Mouse (Mus musculus) c-Kit-positive CD71-positive TER-119-positive erythroid progenitor cells, embryonic 14.5 days (primary cell): ENCODE results near the gene Mcts2.

Experiments
- DNase-seq: peaks from one replicate; pipeline ENCODE4 v3.0.0-alpha.2; 2013; ENCODE audit warnings: low spot score

Mcts2 gene

DNA sequence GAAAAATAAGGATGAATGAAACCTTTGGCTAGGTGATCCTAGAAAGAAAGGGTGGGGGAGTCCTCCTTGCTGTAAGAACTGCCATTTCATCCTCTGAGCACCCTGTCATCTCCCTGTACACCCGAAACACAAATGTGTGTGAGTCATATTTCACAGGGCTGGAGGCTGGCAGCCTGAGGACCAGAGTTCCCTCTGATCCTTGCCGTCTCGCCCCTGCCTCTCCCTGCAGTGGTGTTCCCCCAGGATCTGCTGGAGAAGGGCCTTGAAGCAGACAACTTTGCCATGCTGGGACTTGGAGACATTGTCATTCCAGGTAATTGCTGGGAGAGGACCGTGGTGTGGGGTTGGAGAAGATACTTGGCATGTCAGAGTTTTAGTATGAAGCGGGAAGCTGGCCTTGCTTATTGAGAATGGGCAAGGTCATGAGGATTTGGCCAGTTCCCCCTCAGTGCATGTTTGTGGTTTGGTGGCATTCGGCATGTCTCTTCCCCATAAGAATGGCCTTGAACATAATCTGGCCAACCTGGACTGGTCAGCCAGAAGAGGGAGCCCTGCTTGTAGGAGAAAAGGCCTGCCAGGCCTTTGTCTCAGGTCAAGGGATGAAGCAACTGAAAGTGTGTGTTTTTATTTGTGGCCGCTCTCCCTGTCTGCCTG lies 4.9 kb downstream of the Mcts2 start:
- DNase-seq: no peak

DNA sequence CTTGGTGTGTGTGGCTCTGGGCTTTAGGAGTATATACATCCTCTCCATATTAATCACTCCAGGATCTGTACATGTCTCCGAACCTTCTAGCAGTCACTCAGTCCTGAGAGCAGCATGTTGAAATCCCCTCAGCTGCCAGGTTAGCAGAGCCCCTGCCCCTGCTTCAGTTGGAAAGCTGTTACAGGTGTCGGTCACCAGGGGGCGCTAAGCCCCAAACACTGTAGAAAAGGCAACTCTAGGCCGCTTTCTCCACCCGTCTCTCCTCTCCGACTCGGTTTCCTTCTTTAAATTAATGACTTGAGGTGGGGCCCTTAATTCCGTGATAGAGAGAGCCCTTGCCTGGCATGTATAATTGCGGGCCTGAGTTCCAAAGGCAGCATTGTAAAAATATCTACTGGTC lies 6.4 kb downstream of the Mcts2 start:
- peak; percentile 71 for DNase-seq

DNA sequence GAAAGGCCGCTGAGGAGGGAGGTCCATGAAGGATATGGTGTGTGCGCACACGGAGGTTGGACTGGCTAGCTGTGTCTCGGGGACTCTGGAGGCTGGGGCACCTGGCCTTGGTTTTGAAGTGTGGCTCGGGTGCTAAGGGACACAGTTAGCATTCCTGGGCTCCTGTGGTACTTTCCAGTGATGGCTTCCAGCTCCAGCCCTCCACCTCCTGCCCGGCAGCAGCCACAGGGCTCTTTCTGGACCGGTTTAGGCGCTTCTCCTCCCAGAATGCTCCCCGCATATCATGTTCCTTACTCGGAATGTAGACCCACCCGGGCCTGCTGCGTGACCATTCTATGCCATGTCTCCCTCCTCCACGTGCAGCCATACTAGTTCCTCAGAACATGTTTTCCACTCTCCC lies 6.9 kb downstream of the Mcts2 start:
- no peak for DNase-seq

- DNase-seq: no peak
Observed at GRCm38 (mm10) chr2:152694708-152695107, 7.9 kb downstream of the Mcts2 start.

DNA sequence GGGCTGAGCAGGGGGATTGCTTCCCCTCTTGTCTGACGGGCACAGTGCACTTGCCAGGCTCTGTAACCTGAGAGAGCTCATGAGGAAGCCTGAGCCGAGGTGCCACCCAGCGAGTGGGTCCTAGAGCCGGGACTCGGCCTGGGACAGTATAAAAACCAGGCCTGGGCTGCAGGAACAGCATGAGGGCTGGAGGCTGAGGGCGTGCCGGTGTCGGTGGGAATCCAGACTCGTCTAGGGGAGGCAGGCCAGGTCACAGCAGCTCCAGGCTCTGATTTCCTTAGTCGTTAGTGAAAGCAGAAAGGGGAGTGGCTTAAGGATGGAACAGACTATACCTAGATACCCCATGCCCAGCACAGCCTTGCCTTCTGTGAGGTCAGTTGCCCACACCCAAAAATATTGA lies 9.2 kb downstream of the Mcts2 start:
- DNase-seq: no peak

DNA sequence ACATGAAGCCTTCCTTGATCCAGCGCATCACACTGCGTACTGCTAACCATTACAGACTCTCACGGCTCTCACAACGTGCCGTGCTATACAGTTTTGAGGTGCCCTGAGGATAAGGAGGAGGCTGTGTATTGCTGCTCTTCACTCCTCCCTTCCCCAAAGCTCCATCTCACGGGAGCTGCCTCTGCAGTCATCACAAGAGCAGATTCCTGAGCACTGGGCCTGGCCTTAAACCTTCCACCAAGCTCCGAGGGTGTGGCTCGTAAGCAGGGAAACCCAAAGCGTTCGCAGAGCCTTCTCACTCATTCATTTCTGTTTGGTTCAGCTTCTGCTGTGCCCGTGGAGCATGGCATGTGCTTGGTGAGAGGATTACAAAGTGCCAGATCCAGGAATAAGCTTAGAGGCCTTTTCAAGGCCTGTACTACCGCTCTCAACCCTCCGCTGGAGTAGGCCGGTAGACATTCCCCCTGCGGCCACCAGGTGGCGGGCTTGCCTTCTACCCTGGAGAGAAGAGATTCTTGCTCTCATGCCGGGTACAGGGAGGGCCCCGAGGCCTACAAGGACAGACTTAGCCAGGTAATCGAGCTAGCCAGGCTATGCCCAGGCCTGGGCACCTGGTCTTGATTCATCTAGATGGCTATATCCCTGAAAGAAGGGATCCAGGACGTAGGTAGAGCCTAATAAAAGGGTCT lies 9.8 kb downstream of the Mcts2 start:
- DNase-seq: peak; percentile 83

DNA sequence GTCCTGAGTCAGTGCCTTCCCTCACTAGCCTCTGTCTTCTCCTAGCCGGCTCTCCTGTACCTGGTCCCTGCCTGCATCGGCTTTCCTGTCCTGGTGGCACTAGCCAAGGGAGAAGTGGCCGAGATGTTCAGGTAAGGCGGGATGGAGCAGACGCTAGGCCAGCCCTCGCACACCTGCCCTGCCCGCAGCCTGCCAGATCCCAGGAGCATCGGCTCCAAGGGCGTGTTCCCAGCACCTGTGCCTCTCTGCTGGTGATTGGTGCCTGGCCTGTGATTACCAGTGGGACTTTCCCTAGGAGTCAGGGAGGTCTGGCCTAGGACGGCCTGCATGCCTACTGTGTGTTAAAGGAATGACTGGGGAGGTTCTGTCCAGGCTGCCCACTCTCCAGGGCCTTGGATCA lies 13.3 kb downstream of the Mcts2 start:
- no peak for DNase-seq

DNA sequence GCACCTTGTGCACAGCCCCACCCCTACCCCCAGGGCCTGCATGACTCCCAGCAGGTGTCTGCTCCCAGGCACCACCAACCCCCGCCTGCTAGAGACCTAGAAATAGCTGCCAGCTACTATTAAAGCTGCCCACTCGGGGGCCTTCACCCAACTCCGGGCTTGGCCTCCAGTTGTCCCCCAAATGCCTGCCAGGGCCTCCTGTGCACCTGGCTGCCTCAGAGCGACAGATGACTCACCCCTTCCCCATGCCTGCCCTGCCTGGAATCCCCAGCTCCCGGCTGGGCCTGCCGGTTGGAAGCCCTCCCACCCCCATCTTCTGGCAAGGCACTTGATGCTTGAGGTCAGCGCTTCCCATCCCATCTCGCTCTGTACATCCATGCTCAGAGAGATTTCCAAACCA lies 13.9 kb downstream of the Mcts2 start:
- DNase-seq: no peak

DNA sequence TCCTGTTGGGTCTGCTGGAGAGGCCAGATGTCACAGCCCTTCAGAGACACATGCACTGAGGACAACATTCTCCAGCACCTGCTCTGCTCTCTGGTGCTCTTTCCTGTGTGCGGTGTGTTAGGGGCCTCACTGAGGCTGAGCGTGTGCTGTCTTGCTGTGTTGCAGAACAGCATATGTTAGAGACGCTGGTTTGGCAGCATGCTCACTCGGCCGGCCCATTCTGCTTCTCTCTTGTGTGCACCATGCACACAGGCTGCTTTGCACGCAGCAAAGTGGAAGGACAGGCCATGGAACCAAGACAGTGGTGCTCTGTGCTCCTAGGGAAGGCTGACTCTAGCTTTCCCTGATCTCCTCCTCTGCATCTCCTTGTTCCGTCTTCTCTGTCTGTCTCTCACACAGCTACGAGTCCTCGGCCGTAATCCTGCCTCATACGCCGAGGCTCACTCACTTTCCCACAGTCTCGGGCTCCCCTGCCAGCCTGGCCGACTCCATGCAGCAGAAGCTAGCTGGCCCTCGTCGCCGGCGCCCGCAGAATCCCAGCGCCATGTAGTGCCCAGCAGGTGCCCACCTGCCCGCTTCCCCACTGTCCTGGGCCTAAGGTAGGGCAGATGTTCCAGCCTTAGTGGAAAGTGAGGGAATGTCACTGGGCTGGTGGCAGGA lies 16.9 kb downstream of the Mcts2 start:
- DNase-seq: no peak

DNA sequence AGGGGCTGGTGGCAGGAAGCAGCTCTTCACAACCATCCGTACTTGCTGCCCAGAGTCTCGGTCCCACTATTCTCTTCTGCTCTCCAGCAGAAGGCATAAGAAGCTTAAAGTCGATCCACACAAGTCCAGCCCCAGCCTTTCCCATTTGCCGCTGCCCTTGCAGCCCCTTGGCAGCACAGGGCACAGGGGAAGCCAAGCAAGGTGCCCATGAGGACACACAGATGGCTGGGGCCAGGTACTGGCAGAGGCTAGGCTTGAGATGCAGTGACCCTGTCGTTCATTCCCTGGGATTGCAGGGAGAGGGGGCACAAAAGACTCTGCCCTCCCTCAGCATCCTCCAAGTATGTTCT lies 17.4 kb downstream of the Mcts2 start:
- DNase-seq: no peak

DNA sequence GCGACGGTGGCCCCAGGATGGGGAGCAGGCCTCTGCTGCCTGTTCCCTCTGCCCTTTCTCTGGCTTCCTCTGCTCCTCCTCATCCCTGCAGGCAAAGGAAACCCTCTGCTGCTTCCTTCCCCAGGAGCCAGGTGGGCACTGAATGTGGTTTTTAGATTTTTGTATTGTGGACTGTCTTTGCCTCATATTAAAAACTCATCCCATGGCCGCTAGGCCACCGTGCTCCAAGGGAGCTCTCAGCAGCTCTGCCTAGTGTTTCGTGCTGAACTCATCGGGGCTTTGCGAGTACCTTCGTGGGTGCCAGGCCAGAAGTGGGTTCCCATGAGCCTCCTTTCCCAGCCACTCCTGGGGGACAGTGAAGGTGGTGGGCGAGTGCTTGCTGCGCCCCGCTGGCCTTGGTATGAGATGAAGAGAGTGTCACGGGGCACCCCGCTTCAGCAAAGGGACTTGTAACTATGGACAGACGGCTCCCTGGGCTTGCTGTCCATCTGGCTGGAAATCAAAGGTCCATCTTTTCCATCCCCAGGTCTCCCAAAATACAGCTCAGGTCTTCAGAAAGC lies 18.1 kb downstream of the Mcts2 start:
- no peak for DNase-seq

- no peak for DNase-seq
Observed at GRCm38 (mm10) chr2:152705993-152706571, 19.2 kb downstream of the Mcts2 start.

DNA sequence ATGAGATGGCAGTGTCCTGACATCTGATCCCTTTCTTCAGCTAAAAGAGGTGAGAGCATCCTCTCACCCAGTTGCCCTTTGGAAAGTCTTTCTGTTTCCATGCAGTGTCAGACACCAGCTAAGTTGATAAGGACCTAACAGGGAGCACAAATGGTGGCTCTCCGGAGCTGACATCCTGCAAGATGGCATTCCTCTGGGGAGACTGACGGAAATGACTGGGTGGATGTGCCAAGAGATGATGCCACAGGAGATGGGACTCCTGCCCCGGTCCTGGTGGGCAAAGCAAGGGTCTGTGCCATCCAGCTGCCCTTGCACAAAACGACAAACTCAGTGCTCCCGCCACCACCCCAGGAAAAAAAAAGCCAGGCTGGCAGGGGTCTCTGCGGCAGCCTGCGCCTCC lies 20.4 kb downstream of the Mcts2 start:
- DNase-seq: no peak

DNA sequence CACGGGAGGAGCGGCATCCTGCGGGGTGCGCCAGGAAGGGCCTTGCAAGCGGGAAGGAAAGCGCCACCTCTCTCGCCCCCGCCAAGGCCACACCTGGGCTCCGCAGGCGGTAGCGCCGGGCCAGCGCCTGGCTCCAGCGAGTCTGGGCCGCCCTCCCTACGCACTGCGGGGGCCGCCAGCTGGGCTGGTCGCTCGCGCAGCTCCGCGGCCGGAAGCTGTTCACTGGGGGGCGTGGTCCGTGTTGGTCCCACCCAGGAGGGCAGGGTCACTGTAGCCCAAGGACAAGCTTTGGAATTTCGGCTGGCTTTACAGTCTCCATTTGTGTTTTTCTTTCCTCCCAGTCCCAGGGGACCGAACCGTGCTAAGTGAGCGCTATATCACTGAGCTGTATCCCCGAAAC lies 20.8 kb downstream of the Mcts2 start:
- DNase-seq: peak; percentile 24

DNA sequence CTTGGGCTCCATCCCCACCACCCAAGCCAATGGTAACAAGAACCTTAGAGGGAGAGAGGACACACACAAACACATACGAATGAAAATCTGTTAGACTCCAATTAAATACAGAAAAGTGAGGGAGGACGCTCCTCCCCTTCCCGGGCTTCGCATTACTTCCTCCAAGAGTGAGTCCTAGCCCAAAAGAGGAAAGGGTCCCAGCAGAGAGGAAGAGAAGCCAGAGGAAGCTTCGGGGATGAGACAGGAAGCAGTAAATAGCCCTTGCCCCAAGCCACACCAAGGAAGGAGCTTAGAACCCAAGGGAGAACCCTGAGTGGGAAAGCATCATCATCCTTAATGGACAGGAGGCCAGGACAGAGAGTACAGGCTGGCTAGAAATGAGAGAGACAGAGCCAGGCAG lies 22.2 kb downstream of the Mcts2 start:
- no peak for DNase-seq

- no peak for DNase-seq
Observed at GRCm38 (mm10) chr2:152716241-152716772, 29.5 kb downstream of the Mcts2 start.

DNA sequence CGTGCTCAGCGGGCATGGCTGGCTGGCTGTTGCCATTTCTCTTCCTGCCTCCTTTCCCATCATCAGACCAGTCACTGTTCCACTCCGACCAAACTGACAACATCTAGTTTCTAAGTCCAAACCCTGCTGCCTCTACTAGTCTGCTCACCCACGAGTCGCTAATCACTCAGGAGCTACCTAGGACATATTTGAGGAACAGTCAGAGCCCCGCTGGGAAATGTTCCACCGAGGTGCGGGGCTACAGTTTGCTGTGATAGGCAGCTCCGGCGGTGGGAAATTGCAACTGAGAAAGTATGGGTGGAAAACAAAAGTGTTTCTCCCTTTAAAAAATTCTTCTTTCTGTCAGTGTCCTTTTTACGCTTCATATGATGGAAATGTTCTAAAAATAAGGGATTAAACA lies 30.8 kb downstream of the Mcts2 start:
- no peak for DNase-seq

DNA sequence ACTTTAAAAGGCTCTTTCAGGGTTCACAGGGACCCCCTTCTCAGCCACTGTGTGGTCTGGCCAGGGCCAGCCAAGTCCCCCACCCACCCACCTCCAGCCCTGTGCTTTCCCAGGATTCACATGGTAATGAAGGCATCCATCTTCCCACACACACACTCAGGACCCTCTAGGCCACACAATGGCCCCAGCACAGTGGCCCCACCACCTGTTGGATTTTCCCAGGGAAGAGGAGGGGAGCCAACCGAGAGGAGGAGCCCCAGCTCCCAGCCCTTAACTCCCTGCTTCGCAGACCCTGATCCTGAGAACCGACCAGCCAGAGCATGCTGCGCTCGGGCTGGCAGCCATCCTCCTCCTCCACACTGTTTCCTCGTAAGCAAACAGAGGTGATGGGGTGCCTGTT lies 31.2 kb downstream of the Mcts2 start:
- no peak for DNase-seq

GRCm38 (mm10) chr2:152723651-152724331 lies 37.0 kb downstream of the Mcts2 start:
- no peak for DNase-seq

GRCm38 (mm10) chr2:152724332-152724723 lies 37.5 kb downstream of the Mcts2 start:
- no peak for DNase-seq

- DNase-seq: no peak
Observed at GRCm38 (mm10) chr2:152725178-152725750, 38.4 kb downstream of the Mcts2 start.

- no peak for DNase-seq
Observed at GRCm38 (mm10) chr2:152726213-152726612, 39.4 kb downstream of the Mcts2 start.
